Mouse (Mus musculus): Measurements from ENCODE around the gene Iars2.

DNA sequence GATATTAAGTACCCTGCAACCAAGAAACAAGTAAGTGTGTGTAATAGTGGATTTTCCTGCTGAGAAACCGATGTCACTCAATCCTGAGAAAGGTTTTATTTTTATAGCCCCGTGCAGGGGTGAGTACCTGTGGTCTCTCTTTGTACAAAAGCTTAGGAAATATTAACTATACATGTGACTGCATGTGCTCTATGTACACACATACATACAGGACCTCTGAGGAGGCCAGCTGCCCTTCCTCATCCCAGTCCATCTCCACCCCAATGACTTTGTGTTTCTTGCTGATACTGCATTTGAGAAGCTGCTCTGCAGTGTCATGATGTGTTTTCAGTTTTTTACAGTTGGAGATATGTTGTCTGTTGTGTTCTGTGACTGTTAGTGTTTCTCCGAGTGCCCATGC, 76.8 kb downstream of the Iars2 start:
- no peak for TF ChIP-seq CTCF (IDR thresholded peaks at IDR 0.05; ENCODE audit: insufficient read depth, low read depth, low read length)
- TF ChIP-seq POLR2A (IDR thresholded peaks at IDR 0.05; ENCODE audit: insufficient read depth, low read depth, low read length) = no peak
